Mouse (Mus musculus) stomach, embryonic 15.5 days (tissue): ENCODE data around the gene Tbp. TPM values are rescaled to one million over a fixed set of nuclear protein-coding genes. Genes with fewer than 3 reads are reported as not detected.
"Not testable (repeated sequence)": the region's sequence is repeated elsewhere in the genome, so short reads cannot be mapped to it uniquely, and the experiment has no call there.

Experiments
- ATAC-seq: fragments of 200-750 bp; cut with Nextera tagmentation; 2 replicates; pipeline ENCODE4 v1.8.0; 2017; ENCODE audit warnings: low read depth, moderate number of reproducible peaks, moderate TSS enrichment; ENCODE audit not compliant: insufficient read depth, low FRiP score
- H3K27ac ChIP-seq: fragments of 300-500 bp; sonication (generic); 2 replicates; pipeline ENCODE4 v1.5.1; 2015; ENCODE audit warnings: mild to moderate bottlenecking, inconsistent platforms
- H3K27me3 ChIP-seq: fragments of 300-500 bp; sonication (generic); replicated peaks from 2 replicates; pipeline ENCODE4 v1.6.1; 2015; ENCODE audit warnings: inconsistent platforms
- H3K36me3 ChIP-seq: fragments of 300-500 bp; sonication (generic); 2 replicates; pipeline ENCODE4 v1.6.1; 2015; ENCODE audit warnings: inconsistent platforms
- H3K4me1 ChIP-seq: fragments of 300-500 bp; sonication (generic); 2 replicates; pipeline ENCODE4 v1.6.1; 2015; ENCODE audit warnings: inconsistent platforms
- H3K4me2 ChIP-seq: fragments of 300-500 bp; sonication (generic); 2 replicates; pipeline ENCODE4 v1.6.1; 2015; ENCODE audit warnings: mild to moderate bottlenecking, inconsistent platforms
- H3K4me3 ChIP-seq: fragments of 300-500 bp; sonication (generic); replicated peaks from 2 replicates; pipeline ENCODE4 v1.5.1; 2015; ENCODE audit warnings: inconsistent platforms
- H3K9ac ChIP-seq: fragments of 300-500 bp; sonication (generic); 2 replicates; pipeline ENCODE4 v1.6.1; 2015; ENCODE audit warnings: inconsistent platforms
- H3K9me3 ChIP-seq: fragments of 300-500 bp; sonication (generic); 2 replicates; pipeline ENCODE4 v1.6.1; 2016; ENCODE audit warnings: inconsistent platforms
- WGBS: fragments of 180-500 bp; shearing (Covaris S2); methylation state at CpG from one replicate; pipeline ENCODE4 v1.1.7; 2015; 5-methylcytosine and 5-hydroxymethylcytosine counted together
- polyA plus RNA-seq: library from polyadenylated mRNA; unstranded; fragments of >200 nt; fragmentation: Nextera tagmentation; extraction: Ambion mirVana; gene quantifications from 2 replicates; pipeline ENCODE4 v1.2.1, GENCODE M21; 2015

Tbp gene
- polyA plus RNA-seq, 1 experiment from 2014 or later = 35.9 TPM

GRCm38 (mm10) chr17:15543868-15544267 lies 44.2 kb downstream of the Tbp start:
- H3K27me3 ChIP-seq, H3K36me3 ChIP-seq, ATAC-seq, H3K27ac ChIP-seq, H3K4me1 ChIP-seq, H3K4me3 ChIP-seq, H3K9me3 ChIP-seq, H3K4me2 ChIP-seq, H3K9ac ChIP-seq: not testable (repeated sequence)
- 61% methylated on average over 4 of the region's 4 CpGs for WGBS

GRCm38 (mm10) chr17:15546440-15546839 lies 46.8 kb downstream of the Tbp start:
- H3K4me1 ChIP-seq = no peaks in the 10 kb centered on the region
- H3K9me3 ChIP-seq = no peaks in the 10 kb centered on the region
- H3K36me3 ChIP-seq = no peaks in the 10 kb centered on the region
- H3K9ac ChIP-seq = no peak overlapping the region
- WGBS = 66% methylated on average over 4 of the region's 4 CpGs
- H3K4me3 ChIP-seq = no peak overlapping the region
- H3K27ac ChIP-seq = no peak overlapping the region
- H3K4me2 ChIP-seq = no peak overlapping the region
- ATAC-seq = no peak
- no peaks in the 10 kb centered on the region for H3K27me3 ChIP-seq

GRCm38 (mm10) chr17:15549713-15550112 lies 50.0 kb downstream of the Tbp start:
- ATAC-seq = no peak
- H3K4me3 ChIP-seq = no peak overlapping the region
- H3K4me1 ChIP-seq = no peaks in the 10 kb centered on the region
- H3K36me3 ChIP-seq = no peaks in the 10 kb centered on the region
- H3K27ac ChIP-seq = no peak overlapping the region
- 59% methylated on average over 1 of the region's 1 CpGs for WGBS
- H3K4me2 ChIP-seq = no peak overlapping the region
- no peaks in the 10 kb centered on the region for H3K9me3 ChIP-seq
- H3K9ac ChIP-seq = no peak overlapping the region
- no peaks in the 10 kb centered on the region for H3K27me3 ChIP-seq

GRCm38 (mm10) chr17:15559946-15560345 lies 60.3 kb downstream of the Tbp start:
- no peak overlapping the region for H3K4me3 ChIP-seq
- no peaks in the 10 kb centered on the region for H3K4me1 ChIP-seq
- ATAC-seq = no peak
- H3K9ac ChIP-seq = no peak overlapping the region
- no peak overlapping the region for H3K4me2 ChIP-seq
- no peaks in the 10 kb centered on the region for H3K9me3 ChIP-seq
- 76% methylated on average over 2 of the region's 2 CpGs for WGBS
- no peaks in the 10 kb centered on the region for H3K27me3 ChIP-seq
- no peaks in the 10 kb centered on the region for H3K36me3 ChIP-seq
- no peak overlapping the region for H3K27ac ChIP-seq

- Histone ChIP-seq H3K27ac (peak within 1 kb of the TSS; percentile 92), H3K4me3 (peak within 1 kb of the TSS; percentile 54), H3K27me3 (no peaks in the 10 kb centered on the region), H3K9me3 (no peaks in the 10 kb centered on the region), H3K9ac (peak within 1 kb of the TSS; percentile 68), H3K36me3 (no peaks in the 10 kb centered on the region), H3K4me2 (peak within 1 kb of the TSS; percentile 86), H3K4me1 (no peaks in the 10 kb centered on the region)
- WGBS = under 1% methylated on average over 43 of the region's 43 CpGs
- ATAC-seq = peak; percentile 100
Measured at GRCm38 (mm10) chr17:15564014-15564927, 64.6 kb downstream of the Tbp start, which contains the start of gene Prdm9. TSS of gene Prdm9 (minus strand) at chr17:15564354.

- H3K36me3 ChIP-seq = no peaks in the 10 kb centered on the region
- H3K27ac ChIP-seq = no peak overlapping the region
- ATAC-seq = no peak
- H3K4me3 ChIP-seq = peak overlapping the region; percentile 54
- no peak overlapping the region for H3K9ac ChIP-seq
- no peaks in the 10 kb centered on the region for H3K27me3 ChIP-seq
- H3K4me1 ChIP-seq = no peaks in the 10 kb centered on the region
- 29% methylated on average over 12 of the region's 12 CpGs for WGBS
- H3K4me2 ChIP-seq = peak overlapping the region; percentile 68
- H3K9me3 ChIP-seq = no peaks in the 10 kb centered on the region
Measured at GRCm38 (mm10) chr17:15564928-15565300, 65.2 kb downstream of the Tbp start.

- H3K4me3 ChIP-seq = no peak overlapping the region
- H3K4me2 ChIP-seq = no peak overlapping the region
- no peak overlapping the region for H3K27ac ChIP-seq
- no peak for ATAC-seq
- H3K9ac ChIP-seq = no peak overlapping the region
- WGBS = 74% methylated on average over 5 of the region's 5 CpGs
- no peaks in the 10 kb centered on the region for H3K4me1 ChIP-seq
- no peaks in the 10 kb centered on the region for H3K27me3 ChIP-seq
- no peaks in the 10 kb centered on the region for H3K36me3 ChIP-seq
- no peaks in the 10 kb centered on the region for H3K9me3 ChIP-seq
Measured at GRCm38 (mm10) chr17:15566908-15567307, 67.2 kb downstream of the Tbp start.

GRCm38 (mm10) chr17:15575056-15575455 lies 75.4 kb downstream of the Tbp start:
- 60% methylated on average over 1 of the region's 1 CpGs for WGBS
- Histone ChIP-seq H3K36me3 (no peaks in the 10 kb centered on the region), H3K27ac (no peak overlapping the region), H3K4me2 (no peak overlapping the region), H3K27me3 (no peaks in the 10 kb centered on the region), H3K4me1 (no peaks in the 10 kb centered on the region), H3K9me3 (no peaks in the 10 kb centered on the region), H3K4me3 (no peak overlapping the region), H3K9ac (no peak overlapping the region)
- ATAC-seq = no peak

- Histone ChIP-seq H3K9ac (no peak overlapping the region), H3K4me3 (peak overlapping the region; percentile 27), H3K36me3 (no peaks in the 10 kb centered on the region), H3K9me3 (no peaks in the 10 kb centered on the region), H3K4me1 (no peaks in the 10 kb centered on the region), H3K4me2 (peak overlapping the region; percentile 51), H3K27ac (no peak overlapping the region), H3K27me3 (no peaks in the 10 kb centered on the region)
- peak; percentile 47; the same call in 1 of the 2 replicates for ATAC-seq
- WGBS = under 1% methylated on average over 32 of the region's 32 CpGs
Measured at GRCm38 (mm10) chr17:15577291-15577694, 77.6 kb downstream of the Tbp start.

Other genes starting within 250 kb of the Tbp start
- 14.2 and 16.0 TPM in 2 replicates for gene Dll1, start 123.0 kb upstream of the Tbp start, polyA plus RNA-seq
- gene Fam120b, start 103.7 kb upstream of the Tbp start, polyA plus RNA-seq = 26.3 and 26.8 TPM in 2 replicates
- 248 and 249 TPM in 2 replicates for gene Psmb1, start 137 bp upstream of the Tbp start, polyA plus RNA-seq
- gene Pdcd2, start 27.4 kb downstream of the Tbp start, polyA plus RNA-seq = 45.1 and 52.8 TPM in 2 replicates
- 1.3 and 1.9 TPM in 2 replicates for gene Prdm9, start 64.5 kb downstream of the Tbp start, polyA plus RNA-seq
- gene Chd1, start 205.1 kb downstream of the Tbp start, polyA plus RNA-seq = 30.0 and 30.5 TPM in 2 replicates